Mouse (Mus musculus) embryo, embryonic 9.5 days (tissue): ENCODE results near the gene Shc3.
A peak's percentile ranks its signal among the peaks of the same experiment; 100 is the strongest.

Source experiments
- DNase-seq: peaks from one replicate; pipeline ENCODE4 v3.0.0-alpha.2; 2017; ENCODE audit errors: extremely low spot score

Gene Shc3

DNA sequence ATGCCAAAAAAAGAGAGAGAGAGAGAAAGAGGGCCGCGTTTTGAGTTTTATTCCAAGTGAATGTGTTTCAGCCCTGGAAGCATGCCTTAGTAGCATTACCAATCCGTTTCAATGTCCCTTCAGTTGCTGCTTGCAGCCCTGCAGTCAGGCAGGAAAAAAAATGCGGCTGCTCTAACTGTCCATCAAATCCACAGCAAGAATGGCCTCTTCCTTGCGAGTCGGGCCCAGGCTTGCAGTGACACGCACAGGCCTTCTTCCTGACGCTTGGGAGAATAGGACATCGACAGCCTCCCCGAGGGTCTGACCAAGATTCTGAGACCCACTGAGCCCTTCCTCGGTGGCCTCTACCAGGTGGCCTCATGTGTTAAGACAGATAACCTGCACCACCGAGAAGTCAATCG lies 718 bp downstream of the Shc3 start:
- DNase-seq: peak; percentile 61

DNA sequence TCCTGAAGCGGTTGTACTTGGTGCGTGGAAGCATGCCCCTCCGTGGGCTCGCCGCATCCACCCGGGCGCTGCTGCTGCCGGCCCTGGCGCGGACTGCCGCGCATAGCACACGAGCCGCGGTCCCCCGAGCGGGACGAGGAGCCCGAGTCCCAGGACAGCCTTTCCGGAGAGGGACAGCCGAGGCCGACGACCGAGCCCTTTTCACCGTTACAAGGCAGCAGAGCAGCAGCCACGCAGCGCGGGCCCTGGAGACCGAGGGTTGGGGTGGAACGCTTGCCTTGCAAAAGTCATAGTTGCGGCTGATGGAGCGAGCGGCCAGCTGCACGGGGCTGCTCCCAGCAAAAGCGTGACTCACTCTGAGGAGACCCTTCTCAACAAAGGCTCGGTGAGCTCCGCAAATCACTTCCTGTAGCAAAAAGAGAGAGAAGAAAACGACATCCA lies 1.8 kb downstream of the Shc3 start:
- DNase-seq: peak; percentile 60

DNA sequence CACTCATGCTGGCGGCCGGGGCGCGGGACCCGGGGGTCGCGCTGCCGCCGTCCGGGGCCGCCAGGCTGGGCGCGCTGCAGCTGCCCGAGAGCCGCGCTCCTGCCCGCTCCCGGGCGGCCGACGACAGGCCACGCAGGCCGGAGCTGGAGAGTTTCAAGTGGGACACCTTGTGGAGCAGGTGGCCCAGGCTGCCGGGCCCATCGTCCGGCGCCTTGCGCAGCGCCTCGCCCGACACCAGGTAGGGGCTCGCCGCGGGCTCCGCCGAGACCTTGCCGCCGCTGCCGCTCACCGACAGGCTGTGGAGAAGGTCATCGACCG lies 2.2 kb downstream of the Shc3 start:
- no peak for DNase-seq

DNA sequence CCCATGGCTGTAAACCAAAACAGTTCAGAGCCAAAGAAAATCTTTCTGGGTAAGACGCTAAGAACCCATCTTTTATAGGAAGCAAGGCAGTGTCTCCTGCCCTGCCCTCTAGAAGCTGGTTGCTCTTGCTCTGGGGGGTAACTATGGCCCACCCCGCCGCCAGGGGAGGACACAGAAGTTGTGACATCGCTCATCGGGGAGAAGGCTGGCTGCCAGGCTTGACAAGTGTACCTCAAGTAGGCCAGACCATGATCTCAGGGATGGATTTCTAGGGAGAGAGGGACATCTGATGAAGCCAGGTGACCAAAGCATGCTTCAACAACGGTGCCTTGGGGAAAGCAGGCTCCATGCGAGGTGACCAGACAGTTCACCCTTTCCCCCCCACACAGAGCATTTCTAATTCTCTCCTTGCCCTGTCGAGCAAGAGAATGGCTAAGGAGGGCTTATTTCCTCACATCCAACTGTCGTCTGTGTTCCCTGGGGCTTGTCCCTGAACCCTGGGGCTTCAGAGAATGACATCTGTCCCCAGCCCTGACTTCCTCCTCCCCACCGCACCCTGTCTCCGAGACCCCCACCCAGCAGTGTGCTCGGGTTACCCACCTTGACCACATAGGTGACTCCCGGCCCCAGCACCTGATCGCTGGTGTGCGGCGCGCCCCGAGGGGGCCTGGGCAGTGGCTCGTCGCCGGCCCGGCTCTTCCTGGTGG lies 2.7 kb downstream of the Shc3 start:
- DNase-seq: peak; percentile 10

DNA sequence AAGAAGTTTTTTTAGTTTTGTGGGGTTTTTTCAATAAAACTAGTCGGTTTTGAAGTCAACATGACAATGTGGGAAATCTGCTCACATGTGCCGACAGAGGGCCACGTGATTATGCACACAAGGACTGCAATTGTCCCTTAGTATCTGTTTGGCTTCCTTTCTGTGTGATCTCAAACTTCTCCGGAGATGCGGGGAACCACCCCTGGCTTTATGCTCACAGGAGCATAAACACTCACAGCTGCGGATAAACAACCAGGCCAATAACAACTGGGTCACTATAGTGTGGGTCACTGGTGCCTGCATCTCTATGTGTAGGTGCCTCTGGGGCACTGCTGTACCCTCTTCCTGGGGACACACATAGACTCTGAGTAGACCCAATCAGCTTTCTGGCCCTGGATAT lies 4.5 kb downstream of the Shc3 start:
- no peak for DNase-seq

DNA sequence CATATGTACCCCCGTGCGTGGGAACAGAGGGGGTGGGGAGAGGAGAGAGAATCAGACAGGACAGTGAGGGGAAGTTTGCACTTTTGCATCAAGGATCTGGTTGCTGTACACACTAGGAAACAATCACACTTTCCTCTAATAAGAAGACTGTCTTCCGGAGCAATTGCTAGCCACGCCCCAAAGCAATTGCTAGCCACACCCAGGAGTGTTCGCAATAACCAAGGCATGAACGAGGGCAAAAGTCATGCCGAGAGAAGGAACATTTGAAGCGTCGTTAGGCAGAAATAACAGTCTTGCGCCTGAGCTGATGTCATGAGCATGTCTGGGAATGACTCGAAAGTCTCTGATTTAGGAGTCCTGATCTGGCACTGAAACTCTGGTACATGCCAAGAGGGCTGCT lies 15.9 kb downstream of the Shc3 start:
- no peak for DNase-seq

DNA sequence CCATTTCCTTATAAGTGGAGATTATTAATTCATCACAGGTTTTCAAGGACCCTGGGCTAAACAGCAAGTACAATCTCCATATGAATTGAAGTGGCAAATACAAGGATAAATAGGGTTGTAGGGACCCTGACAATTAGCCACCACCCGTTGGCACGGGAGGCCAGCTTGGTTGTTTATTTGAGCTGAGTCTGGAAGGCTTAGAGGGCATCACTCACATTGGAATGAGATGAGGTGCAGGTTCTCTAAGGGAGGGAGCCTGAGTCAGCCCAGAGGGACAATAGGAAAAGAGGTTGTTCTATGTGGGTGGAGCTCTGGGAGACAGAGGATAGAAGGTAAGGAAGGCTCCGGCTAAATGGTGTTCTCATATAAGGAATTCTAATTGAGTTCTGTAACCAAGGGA lies 17.0 kb downstream of the Shc3 start:
- no peak for DNase-seq

DNA sequence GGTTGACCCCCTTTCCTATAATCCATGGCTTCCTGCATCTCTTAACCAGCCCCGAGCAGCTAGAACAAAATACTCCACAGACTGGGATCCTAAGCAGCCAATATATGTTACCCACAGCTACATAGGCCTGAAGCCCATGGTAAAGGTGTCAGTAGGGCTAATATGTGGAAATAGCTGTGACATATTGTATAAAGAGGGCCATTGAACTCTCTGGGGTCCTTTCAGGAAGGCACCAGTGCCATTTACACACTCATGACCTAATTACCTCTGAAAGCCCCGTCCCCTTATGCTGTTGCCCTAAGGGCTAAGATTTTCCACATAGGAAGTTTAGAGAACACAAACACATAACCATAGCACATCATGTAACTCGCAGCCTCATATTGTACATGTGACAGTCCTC lies 17.4 kb downstream of the Shc3 start:
- DNase-seq: no peak

DNA sequence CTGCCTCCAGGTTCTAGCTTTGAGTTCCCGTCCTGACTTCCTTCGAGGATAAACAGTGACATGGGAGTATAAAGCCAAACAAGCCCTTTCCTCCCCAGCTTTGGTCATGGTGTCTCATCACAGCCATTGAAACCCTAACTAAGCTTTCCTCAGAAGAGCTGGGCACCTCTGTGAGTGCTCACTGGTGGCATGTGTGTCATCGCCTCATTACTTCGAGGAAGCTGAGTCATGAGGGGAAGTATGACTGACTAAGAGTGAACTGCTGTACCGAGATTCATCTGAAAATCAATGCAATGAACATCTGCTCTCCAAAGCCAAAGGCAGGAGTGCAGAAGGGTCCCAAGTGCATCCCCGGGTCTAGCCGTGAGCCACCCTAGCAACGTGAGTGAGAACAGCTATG lies 29.4 kb downstream of the Shc3 start:
- DNase-seq: no peak

DNA sequence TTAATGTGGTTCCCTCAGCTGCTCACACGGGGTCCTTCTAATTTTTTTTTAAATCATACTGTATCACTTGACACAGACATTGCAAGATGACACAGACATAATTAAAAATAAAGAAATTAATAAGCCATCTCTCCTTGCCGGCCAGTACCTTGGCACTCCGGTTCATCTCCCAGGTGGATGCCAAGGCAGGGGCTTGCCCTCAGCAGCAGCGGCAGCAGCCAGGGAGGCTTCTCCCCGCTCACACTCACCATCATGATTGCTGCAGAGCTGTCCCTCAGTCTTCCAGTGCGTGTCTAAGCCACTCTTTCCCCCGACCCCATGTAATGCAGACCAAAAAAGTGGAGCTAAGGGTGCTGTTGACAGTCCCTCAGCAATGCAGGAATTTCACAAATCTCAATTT lies 33.9 kb downstream of the Shc3 start:
- DNase-seq: no peak

DNA sequence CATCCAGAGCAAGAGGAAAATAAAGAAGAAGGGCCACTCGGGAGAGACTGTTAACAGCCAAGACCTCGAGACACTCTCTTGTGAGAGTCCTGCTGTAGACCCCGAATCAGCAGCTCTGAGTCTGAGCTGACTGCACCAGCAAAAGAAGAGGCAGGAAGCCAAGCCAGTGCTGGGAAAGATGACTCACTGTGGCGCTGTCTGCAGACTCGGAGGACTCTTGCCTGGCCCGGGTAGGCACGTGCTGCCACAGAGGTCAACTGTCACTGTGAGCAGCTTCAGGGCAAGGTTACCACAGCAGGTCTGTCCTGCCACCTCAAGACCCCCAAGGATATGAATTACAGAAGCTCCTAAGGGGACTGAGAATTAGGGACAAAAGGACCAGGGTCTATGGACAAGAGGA lies 42.7 kb downstream of the Shc3 start:
- no peak for DNase-seq

DNA sequence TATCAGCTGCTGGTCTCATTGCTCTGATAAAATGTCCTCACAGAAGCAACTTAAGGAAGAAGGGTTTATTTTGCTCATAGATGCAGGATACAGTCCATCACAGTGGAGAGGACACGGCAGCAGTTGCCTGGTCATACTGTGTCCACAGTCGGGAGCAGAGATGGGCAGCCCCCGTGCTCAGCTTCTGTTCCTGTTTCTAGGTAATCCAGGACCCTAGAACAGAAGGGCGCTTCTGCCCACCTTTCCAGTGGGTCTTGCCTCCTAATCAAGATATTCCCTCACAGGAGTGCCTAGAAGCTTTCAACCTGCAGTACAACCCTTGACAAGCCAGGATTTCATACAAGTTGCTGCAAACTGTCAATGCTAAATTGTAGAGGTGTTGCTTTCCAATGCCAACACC lies 44.9 kb downstream of the Shc3 start:
- no peak for DNase-seq

DNA sequence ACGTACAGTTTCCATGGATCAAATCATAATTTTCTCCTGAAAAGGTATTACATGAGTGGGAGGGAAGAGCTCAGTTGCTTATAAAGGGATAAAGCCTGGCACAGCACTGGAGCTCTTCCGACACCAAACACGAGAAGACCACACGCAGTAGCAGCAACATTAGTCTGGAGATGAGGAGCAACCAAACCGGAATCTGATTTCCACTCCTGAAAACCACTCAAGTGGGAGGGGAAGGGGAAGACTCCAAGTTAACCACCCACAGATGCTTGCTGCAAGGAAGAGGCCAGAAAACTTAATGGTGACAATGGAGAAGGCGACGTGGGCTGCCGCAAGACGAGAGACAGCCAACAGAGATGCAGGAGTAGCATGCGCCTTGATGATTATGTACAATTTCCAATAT lies 45.9 kb downstream of the Shc3 start:
- DNase-seq: no peak

DNA sequence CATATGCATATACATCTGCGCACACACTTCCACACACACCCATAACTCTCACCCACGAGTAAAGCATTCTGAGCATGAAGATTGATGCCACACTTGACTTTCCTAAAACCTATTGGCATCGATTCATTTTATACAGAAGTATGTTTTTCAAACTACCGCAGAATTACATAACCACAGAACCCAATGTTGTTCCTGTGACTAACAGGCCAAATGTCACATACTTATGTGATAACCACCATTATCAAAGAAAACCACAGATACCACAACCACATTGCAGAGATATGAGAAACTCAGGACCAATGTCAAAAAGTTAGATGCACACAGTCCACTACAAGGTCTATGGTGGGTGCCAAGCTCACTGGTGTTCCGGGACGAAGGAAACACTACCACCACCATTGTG lies 50.3 kb downstream of the Shc3 start:
- no peak for DNase-seq

DNA sequence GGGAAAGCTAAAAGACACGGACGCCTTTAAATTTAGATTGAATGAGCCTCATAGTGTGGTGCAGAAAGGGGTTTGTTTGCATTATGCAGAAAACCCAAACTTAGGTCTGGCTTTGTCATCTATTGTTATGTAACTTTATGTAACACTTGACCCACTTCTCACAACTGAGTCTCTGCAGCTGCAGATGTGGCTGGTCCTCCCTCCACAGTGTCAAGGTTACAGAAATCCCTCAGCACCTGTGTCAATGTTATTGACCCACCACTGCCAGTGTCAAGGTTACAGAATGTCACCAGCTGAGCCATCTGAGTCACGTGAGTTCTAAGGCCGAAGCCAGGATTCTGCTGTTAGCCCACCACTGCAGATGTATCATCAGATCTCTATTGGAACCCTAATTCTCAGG lies 51.3 kb downstream of the Shc3 start:
- no peak for DNase-seq

DNA sequence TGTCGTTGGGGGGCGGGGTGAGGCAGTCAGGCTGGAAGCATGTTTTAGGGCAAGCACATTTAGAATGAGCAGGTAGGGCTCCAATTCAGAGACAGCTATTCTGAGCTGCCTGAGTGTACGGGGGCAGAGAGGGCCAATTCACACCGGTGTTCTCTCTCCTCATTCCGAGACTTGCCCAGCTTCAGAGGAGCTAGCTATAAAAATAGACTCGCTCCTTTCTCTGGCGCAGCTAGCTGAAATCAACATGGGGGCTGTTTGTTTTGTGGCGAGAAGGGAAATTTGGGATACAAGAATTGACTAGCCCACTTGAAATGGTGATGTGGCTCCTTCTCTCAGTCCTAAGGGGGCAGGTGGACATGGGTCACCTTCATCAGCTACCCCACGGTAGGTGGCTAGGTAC lies 60.4 kb downstream of the Shc3 start:
- no peak for DNase-seq

DNA sequence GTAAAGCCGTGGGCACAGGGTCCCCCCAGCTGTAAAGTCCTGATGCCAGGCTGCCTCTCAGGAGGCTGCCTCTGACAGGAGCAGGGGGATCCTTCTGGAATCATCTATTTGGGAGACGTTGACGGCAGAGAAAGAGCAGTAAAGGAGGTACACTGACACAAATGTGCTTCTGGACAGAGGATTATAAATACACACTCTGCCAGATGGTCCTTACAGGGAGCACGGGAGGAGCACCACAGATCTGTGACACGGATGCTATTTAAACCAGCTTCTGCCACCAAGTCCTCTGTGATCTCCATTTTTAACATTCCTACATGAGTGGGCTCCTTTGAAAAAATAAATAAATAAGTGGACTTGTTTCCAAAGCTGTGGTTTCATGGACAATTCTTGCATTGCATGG lies 63.5 kb downstream of the Shc3 start:
- no peak for DNase-seq

DNA sequence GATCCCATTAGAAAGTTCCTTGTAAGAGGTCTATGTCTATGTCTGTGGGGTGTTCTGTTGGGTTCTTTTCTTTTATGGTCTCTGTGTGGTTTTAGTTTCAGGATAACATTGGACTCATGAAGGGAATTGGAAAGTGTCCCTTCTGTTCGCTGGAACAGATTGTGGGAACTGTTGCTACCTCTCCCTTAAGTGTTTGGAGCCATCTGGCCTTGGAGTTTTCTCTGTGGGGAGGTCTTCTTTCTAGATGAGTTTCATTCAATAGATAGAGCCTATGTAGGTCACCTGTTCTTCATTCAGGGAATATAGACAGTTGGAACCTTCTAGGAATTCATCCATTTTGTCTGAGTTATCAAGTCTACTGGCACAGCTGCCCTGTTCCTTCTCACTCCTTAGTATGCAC lies 69.5 kb downstream of the Shc3 start:
- DNase-seq: no peak

DNA sequence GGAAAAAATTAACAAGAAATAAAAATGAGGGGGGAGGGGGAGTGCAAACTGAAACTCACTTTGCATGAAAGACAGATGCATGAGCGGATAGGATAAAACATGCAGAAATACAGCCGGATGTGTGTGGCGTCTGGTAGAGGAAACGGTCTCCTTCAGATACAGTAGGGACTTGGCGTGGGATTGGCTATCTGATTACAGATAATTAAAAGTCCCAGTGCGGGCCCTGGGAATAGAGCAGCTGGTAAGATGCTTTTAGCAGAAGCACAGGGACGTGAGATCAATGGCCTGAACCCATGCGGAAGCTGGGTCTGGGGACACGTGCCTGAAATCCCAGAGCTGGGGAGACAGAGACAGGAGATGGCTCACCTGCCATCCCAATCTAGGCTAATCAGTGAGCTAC lies 75.5 kb downstream of the Shc3 start:
- no peak for DNase-seq

DNA sequence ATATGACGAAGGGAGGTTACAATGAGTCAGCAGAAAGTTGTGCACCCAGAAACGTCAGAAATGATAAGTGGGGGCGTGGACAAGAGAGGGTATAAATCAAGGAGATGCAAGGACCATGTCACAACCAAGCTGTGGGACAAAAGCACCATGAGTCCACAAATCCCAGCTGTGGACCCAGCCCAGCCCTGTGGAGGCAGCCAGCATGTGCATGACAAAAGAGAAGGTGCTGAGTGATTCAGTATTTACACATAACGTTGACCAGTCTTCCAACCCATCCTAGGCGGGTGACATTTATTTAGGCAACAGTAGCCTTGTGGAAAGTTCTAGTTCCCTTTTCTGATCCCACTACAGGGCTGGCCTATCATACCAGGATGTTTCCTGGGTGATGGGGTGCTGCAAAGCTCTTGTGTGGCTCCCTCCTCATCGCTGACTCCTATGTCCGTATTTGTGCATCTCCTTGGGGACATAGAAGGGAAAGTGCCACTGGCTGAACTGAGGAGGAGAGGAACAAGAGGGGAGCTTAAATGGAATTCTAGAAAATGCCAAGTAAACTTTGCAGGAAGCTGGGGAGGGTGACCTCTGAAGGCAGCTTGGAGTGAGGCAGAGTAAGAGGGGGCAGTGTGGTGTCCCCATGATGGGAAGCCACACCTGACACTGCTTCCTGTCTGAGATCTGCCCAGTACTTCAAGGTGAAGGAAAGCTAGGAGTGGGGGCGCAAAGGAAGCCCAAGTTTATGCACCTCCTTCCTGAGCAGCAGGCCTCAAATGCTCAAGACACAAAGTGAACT lies 77.4 kb downstream of the Shc3 start:
- DNase-seq: no peak

DNA sequence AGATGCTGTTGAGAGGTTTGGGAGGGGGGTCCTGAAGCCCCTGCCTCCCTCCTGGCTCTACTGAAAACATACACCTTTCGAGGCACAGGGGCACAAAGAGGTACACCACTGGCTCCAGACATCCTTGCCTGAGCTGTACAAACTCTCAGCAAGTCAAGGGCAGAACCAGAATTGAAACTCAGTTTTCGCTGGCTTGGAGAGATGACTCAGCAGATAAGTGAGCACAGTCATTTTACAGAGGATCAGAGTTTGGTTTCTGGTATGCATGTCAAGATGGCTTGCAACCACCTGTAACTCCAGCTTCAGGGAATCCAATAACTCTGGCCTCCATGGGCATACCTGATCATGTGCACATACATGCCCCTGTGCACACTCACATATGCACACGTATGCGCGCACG lies 79.0 kb downstream of the Shc3 start:
- DNase-seq: no peak

DNA sequence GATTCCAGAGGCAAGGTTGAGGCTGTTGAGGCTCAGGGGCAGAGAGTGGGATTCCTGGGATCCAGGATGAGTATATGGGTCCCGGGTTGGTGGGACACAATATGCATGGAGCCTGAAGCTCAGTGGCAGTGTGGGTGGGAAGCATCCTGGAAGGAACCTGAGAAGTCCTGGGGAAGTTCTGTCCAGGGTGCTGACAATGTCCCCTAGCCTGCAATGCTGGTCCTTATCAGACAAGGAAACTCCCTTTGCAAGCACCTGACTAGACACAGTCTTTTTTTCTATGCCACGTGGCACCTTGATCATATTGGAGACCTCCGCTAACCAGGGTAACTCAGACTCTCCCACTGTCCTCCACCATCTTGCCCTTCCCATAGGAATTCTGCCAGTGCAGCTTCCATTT lies 80.3 kb downstream of the Shc3 start:
- DNase-seq: no peak

DNA sequence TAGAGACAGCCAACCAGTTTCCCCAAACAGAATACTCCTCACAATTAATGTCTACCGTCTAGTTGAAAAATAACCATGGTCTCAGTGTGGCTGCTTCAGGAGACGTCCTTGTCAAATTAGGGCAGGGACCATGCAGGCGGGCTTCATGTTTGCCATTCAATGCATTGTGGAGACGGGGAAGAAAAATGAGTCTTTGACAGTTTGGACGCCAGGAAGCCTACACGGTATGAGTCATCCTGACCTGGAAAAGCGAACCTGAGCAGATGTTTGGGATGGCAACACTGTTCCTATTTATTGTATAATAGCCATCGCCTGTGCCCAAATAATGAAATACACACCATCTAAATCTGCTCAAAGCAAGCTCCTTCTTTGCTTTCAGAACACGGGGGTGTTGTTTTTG lies 83.9 kb downstream of the Shc3 start:
- no peak for DNase-seq

DNA sequence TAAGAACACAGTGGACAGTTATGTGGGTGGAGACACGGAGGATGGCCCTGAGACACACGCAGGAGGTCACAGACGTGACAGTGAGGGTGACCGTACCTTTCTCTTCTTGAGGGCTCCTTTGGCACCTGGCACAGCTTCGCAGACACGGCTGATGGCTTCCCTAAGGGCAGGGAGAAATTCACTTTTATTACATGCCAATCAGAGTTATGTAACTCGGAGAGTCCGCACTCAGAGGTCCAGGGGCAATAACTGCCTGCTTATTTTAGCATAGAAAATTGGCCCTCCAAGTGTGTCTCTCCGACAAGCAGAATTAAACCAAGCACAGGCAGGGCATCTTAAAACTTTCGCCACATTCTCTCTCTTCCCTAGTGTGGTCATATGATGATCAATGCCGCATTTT lies 86.4 kb downstream of the Shc3 start:
- DNase-seq: no peak
